Mouse (Mus musculus): Measurements from ENCODE around the gene Pla2g2d.

GRCm38 (mm10) chr4:138806920-138807541, 31.5 kb downstream of the Pla2g2d start:
- TF ChIP-seq CTCF (IDR thresholded peaks at IDR 0.05; ENCODE audit: control insufficient read depth, insufficient read depth, low read length): no peak
- TF ChIP-seq POLR2A (IDR thresholded peaks at IDR 0.05; ENCODE audit: borderline replicate concordance, control insufficient read depth, low read depth, low read length): no peak

All from bone marrow, adult 2 months (tissue).